Mouse (Mus musculus): ENCODE measurements around the gene Asic3.

GRCm38 (mm10) chr5:24392724-24393123, 20.5 kb upstream of the Asic3 start:
- TF ChIP-seq POLR2A (IDR thresholded peaks at IDR 0.05; ENCODE audit: borderline replicate concordance, control insufficient read depth, low read depth, low read length) (no peak), CTCF (IDR thresholded peaks at IDR 0.05; ENCODE audit: control insufficient read depth, insufficient read depth, low read length) (no peak)

All from bone marrow, adult 2 months (tissue).